Mouse (Mus musculus): ENCODE measurements at regions not wholly inside any gene's neighbourhood (a gene's known extent, or its start where the extent isn't known, plus 50 kb on each side); places are given as distances from the start of the nearest gene placed in this dataset.

DNA sequence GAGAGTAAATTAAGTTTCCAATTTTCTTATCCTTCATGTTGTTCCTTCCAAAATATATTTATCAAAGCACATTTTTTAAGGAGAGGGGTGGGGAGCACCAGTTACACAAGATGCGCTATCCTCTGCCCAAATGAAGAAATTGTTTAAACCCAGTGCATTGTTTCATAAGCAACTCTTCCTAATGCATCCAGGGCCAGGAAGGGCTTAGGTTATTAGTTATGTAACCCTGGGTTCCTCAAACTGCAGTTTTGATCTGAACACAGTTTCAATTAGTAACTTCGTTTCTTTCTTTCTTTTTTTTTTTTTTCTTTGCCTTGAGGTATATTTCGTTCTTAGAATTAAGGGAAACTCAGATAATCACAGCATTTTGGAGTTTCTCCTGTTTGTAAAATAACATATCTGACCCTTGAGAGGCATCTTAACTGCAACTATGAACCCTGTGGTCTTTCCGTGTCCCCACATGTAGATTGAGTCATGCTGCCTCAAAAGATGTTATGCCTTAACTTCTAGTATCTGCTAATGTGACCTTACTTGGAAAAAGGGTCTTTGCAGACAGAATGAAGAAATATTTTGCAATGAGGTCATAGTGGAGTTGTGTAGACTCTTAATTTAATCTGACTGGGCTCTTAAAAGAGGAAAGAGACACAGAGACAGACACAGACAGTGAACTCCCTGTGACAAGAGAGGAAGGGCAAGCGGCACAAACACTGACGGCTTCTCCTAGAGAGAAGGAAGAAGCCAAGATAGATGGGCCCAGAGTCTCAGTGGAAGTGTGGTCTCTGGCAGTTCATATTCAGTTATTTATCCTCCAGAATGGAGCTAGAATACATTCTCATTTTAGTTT is 153.7 kb upstream of the Nrip1 start:
- H3K9ac ChIP-seq, result no peak overlapping the region
- no peak overlapping the region for H3K4me2 ChIP-seq
- no peak overlapping the region for H3K4me3 ChIP-seq (replicated peaks)
- no peaks in the 10 kb centered on the region for H3K36me3 ChIP-seq
- ATAC-seq (ENCODE audit: insufficient read depth, low FRiP score, low read depth), result no peak
- H3K4me1 ChIP-seq, result no peaks in the 10 kb centered on the region
- WGBS, result 77% methylated on average over 6 of the region's 6 CpGs
- H3K9me3 ChIP-seq, result no peaks in the 10 kb centered on the region
- no peaks in the 10 kb centered on the region for H3K27me3 ChIP-seq (replicated peaks)
- no peak overlapping the region for H3K27ac ChIP-seq

GRCm38 (mm10) chr16:76525563-76525962 is 151.9 kb upstream of the Nrip1 start:
- ATAC-seq (ENCODE audit: insufficient read depth, low FRiP score, low read depth), result no peak

GRCm38 (mm10) chr16:76524921-76525320 is 151.3 kb upstream of the Nrip1 start:
- Histone ChIP-seq H3K9me3 (no peaks in the 10 kb centered on the region), H3K4me2 (no peak overlapping the region), H3K36me3 (no peaks in the 10 kb centered on the region), H3K9ac (no peak overlapping the region), H3K4me1 (no peaks in the 10 kb centered on the region), H3K27ac (no peak overlapping the region), H3K27me3 (replicated peaks) (no peaks in the 10 kb centered on the region), H3K4me3 (replicated peaks) (no peak overlapping the region)
- 65% methylated on average over 4 of the region's 4 CpGs for WGBS
- no peak for ATAC-seq (ENCODE audit: insufficient read depth, low FRiP score, low read depth)

More at GRCm38 (mm10) chr16:76525563-76525962, 151.9 kb upstream of the Nrip1 start:
- Histone ChIP-seq H3K9ac (no peak overlapping the region), H3K36me3 (no peaks in the 10 kb centered on the region), H3K4me3 (replicated peaks) (no peak overlapping the region), H3K27ac (no peak overlapping the region), H3K4me1 (no peaks in the 10 kb centered on the region), H3K9me3 (no peaks in the 10 kb centered on the region), H3K27me3 (replicated peaks) (no peaks in the 10 kb centered on the region), H3K4me2 (no peak overlapping the region)
- 78% methylated on average over 5 of the region's 5 CpGs for WGBS

- H3K27ac ChIP-seq, result no peak overlapping the region
- 87% methylated on average over 6 of the region's 6 CpGs for WGBS
- H3K36me3 ChIP-seq, result no peaks in the 10 kb centered on the region
- H3K4me1 ChIP-seq, result no peaks in the 10 kb centered on the region
- H3K4me2 ChIP-seq, result no peak overlapping the region
- H3K4me3 ChIP-seq (replicated peaks), result no peak overlapping the region
- H3K27me3 ChIP-seq (replicated peaks), result no peaks in the 10 kb centered on the region
- H3K9ac ChIP-seq, result no peak overlapping the region
- H3K9me3 ChIP-seq, result no peaks in the 10 kb centered on the region
- no peak for ATAC-seq (ENCODE audit: insufficient read depth, low FRiP score, low read depth)
Observed at GRCm38 (mm10) chr16:76521142-76521541, 147.5 kb upstream of the Nrip1 start.

DNA sequence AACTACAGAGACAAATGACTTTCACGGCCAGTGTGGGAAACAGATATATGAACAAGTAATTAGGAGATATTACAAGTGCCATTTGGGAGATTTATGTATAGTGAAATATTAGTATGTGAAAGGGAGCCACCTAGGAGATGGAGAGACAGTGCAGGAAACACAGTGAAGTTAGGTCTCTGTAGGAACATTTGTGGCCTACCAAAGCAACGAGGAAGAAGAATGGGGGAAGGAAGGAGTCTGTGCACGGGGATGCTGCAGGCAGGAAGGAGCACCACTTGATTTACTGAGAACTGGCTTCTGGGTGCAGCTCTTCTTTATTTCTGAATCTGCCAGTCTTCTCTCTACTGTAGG is 147.0 kb upstream of the Nrip1 start:
- ATAC-seq (ENCODE audit: insufficient read depth, low FRiP score, low read depth), result no peak
- WGBS, result 63% methylated on average over 3 of the region's 3 CpGs
- Histone ChIP-seq H3K27me3 (replicated peaks) (no peaks in the 10 kb centered on the region), H3K27ac (no peak overlapping the region), H3K9ac (no peak overlapping the region), H3K4me3 (replicated peaks) (no peak overlapping the region), H3K4me1 (no peaks in the 10 kb centered on the region), H3K9me3 (no peaks in the 10 kb centered on the region), H3K36me3 (no peaks in the 10 kb centered on the region), H3K4me2 (no peak overlapping the region)

- no peaks in the 10 kb centered on the region for H3K9me3 ChIP-seq
- 79% methylated on average over 10 of the region's 10 CpGs for WGBS
- H3K27ac ChIP-seq, result no peak overlapping the region
- H3K27me3 ChIP-seq (replicated peaks), result no peaks in the 10 kb centered on the region
- no peak overlapping the region for H3K4me2 ChIP-seq
- no peaks in the 10 kb centered on the region for H3K36me3 ChIP-seq
- no peak overlapping the region for H3K4me3 ChIP-seq (replicated peaks)
- H3K9ac ChIP-seq, result no peak overlapping the region
- H3K4me1 ChIP-seq, result no peaks in the 10 kb centered on the region
- no peak for ATAC-seq (ENCODE audit: insufficient read depth, low FRiP score, low read depth)
Observed at GRCm38 (mm10) chr16:76519911-76520642, 146.4 kb upstream of the Nrip1 start.

DNA sequence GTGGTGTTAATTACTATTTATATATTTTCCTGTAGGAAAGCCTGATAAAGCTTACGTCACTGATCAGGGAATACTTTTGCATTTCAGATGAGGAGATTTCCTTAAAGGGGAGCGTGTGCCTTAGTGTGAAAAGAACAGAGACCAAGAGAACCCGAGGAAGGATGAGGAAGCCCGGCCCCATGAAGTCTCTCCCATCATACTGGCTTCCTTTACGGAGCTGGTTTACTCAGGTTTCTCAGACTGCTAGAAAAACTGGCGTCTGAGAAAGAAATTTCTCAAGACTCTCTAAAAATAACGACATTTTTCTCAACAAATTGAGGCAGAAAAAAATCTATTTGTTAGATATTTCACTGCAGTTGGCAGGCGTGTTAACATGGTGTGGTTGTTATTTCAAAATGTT is 137.2 kb upstream of the Nrip1 start:
- Histone ChIP-seq H3K4me3 (replicated peaks) (no peak overlapping the region), H3K4me2 (peak overlapping the region; percentile 13; the same call in 1 of the 2 replicates), H3K9ac (no peak overlapping the region), H3K9me3 (no peaks in the 10 kb centered on the region), H3K4me1 (no peaks in the 10 kb centered on the region), H3K27me3 (replicated peaks) (no peaks in the 10 kb centered on the region), H3K27ac (no peak overlapping the region), H3K36me3 (no peaks in the 10 kb centered on the region)
- WGBS, result 44% methylated on average over 8 of the region's 8 CpGs
- no peak for ATAC-seq (ENCODE audit: insufficient read depth, low FRiP score, low read depth)

- ATAC-seq (ENCODE audit: insufficient read depth, low FRiP score, low read depth), result no peak
- Histone ChIP-seq H3K9me3 (no peaks in the 10 kb centered on the region), H3K27ac (no peak overlapping the region), H3K36me3 (no peaks in the 10 kb centered on the region), H3K4me3 (replicated peaks) (no peak overlapping the region), H3K27me3 (replicated peaks) (no peaks in the 10 kb centered on the region), H3K4me2 (no peak overlapping the region), H3K9ac (no peak overlapping the region), H3K4me1 (no peaks in the 10 kb centered on the region)
- WGBS, result 75% methylated on average over 6 of the region's 6 CpGs
Observed at GRCm38 (mm10) chr16:76509109-76509650, 135.6 kb upstream of the Nrip1 start.

DNA sequence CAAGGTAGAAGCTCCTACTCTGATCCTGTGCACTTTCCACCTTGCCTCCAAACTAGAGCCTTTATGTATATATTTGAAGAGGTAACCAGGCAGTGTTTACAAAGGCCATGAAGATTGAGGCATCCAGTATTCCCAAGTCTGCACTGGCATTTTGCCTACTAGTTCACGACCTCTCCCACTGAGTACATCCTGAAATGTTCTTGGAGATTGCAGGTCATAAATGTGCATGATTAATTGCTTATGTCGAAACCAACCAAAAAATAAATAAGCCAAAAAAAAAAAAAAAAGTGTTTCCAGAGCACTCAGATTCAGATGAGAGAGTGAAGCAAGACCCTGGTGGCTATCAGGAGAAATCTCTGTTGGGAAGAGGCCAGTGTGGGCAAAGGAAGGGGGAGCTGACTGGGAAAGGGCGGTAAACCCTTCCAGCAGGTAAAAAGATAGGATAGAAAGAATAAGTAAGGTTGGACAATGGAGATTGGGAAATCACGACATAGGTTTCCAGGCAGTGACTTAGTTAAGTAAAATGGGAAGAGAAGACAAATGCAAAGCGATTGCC is 133.6 kb upstream of the Nrip1 start:
- Histone ChIP-seq H3K4me1 (no peaks in the 10 kb centered on the region), H3K27ac (no peak overlapping the region), H3K4me3 (replicated peaks) (no peak overlapping the region), H3K4me2 (no peak overlapping the region), H3K27me3 (replicated peaks) (no peaks in the 10 kb centered on the region), H3K9ac (no peak overlapping the region), H3K9me3 (no peaks in the 10 kb centered on the region), H3K36me3 (no peaks in the 10 kb centered on the region)
- WGBS, result 56% methylated on average over 5 of the region's 5 CpGs
- ATAC-seq (ENCODE audit: insufficient read depth, low FRiP score, low read depth), result no peak

DNA sequence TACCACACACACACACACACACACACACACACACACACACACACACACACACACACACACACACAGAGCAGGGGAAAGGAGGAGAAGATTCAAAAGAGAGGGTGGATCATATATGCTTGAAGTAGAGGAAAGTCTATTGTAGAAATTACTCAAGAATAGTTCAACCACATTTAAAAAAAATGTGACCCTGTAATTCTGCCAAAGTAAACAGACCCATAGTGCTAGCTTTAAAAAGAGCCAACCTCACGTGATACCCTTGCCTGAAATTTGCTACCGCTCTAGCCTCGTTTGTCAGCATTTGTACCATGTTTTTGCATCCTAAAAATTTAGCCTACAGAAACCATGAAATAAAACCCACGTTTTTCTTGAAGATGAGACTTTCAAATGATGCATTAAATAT is 132.6 kb upstream of the Nrip1 start:
- Histone ChIP-seq H3K4me1 (no peaks in the 10 kb centered on the region), H3K4me3 (replicated peaks) (no peak overlapping the region), H3K36me3 (no peaks in the 10 kb centered on the region), H3K9me3 (no peaks in the 10 kb centered on the region), H3K9ac (no peak overlapping the region), H3K27ac (no peak overlapping the region), H3K4me2 (no peak overlapping the region), H3K27me3 (replicated peaks) (no peaks in the 10 kb centered on the region)
- ATAC-seq (ENCODE audit: insufficient read depth, low FRiP score, low read depth), result no peak
- 36% methylated on average over 4 of the region's 4 CpGs for WGBS

GRCm38 (mm10) chr16:76499686-76500400 is 126.2 kb upstream of the Nrip1 start:
- no peak overlapping the region for H3K27ac ChIP-seq
- ATAC-seq (ENCODE audit: insufficient read depth, low FRiP score, low read depth), result no peak
- 53% methylated on average over 8 of the region's 8 CpGs for WGBS

More at GRCm38 (mm10) chr16:76499686-76500400, 126.2 kb upstream of the Nrip1 start:
- no peaks in the 10 kb centered on the region for H3K27me3 ChIP-seq (replicated peaks)
- H3K9ac ChIP-seq, result no peak overlapping the region
- no peak overlapping the region for H3K4me2 ChIP-seq
- H3K4me1 ChIP-seq, result no peaks in the 10 kb centered on the region
- no peaks in the 10 kb centered on the region for H3K9me3 ChIP-seq
- H3K36me3 ChIP-seq, result no peaks in the 10 kb centered on the region
- no peak overlapping the region for H3K4me3 ChIP-seq (replicated peaks)

All from stomach, embryonic 15.5 days (tissue).